Mouse (Mus musculus): Measurements from ENCODE around the gene Ptx4.
"Not testable (repeated sequence)": the region's sequence is repeated elsewhere in the genome, so short reads cannot be mapped to it uniquely, and the experiment has no call there.

DNA sequence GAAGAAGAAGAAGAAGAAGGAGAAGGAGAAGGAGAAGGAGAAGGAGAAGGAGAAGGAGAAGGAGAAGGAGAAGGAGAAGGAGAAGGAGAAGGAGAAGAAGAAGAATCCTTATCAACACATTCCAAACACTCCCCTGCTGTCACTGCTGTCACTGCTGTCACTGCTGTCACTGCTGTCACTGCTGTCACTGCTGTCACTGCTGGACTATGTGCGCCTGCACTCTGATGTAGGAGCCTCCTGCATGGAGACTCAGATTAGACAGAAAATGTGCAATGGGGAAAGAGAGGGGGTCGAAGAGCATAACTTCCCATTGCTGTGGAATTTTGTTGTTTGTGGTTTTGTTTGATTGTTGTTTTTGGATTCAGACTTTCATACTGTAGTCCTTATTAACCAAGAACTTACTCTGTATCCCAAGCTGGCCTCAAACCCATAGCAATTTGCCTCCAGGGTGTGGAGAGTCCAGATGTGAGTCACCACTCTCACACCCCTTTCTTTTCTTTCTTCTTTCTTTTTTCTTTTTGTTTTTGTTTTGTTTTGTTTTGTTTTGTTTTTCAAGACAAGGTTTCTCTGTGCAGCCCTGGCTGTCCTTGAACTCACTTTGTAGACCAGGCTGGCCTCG lies 5.0 kb downstream of the Ptx4 start:
- TF ChIP-seq CTCF (IDR thresholded peaks at IDR 0.05; ENCODE audit: low read depth, low read length); POLR2A (IDR thresholded peaks at IDR 0.05; ENCODE audit: insufficient read depth, low read length): not testable (repeated sequence)

All from ES-Bruce4 (cell line).